Mouse (Mus musculus) liver, embryonic 11.5 days (tissue): ENCODE results near the gene Zfp326. TPM values are rescaled to one million over a fixed set of nuclear protein-coding genes. Genes with fewer than 3 reads are reported as not detected.

Experiments used
- ATAC-seq: fragments of 200-750 bp; cut with Nextera tagmentation; replicated peaks from 2 replicates; pipeline ENCODE4 v1.8.0; 2017; ENCODE audit warnings: moderate number of reproducible peaks, mild to moderate bottlenecking, moderate TSS enrichment, moderate library complexity; ENCODE audit not compliant: low FRiP score
- DNase-seq: peaks from one replicate; pipeline ENCODE4 v3.0.0-alpha.2; 2017; ENCODE audit warnings: low spot score
- H3K27ac ChIP-seq: fragments of 300-500 bp; sonication (generic); 2 replicates; pipeline ENCODE4 v1.5.1; 2014; ENCODE audit warnings: mild to moderate bottlenecking, low read depth, low read length, control low read depth
- H3K27me3 ChIP-seq: fragments of 300-500 bp; sonication (generic); replicated peaks from 2 replicates; pipeline ENCODE4 v1.6.1; 2014; ENCODE audit warnings: low read length, mixed read lengths; ENCODE audit not compliant: control insufficient read depth, insufficient read depth
- H3K36me3 ChIP-seq: fragments of 300-500 bp; sonication (generic); 2 replicates; pipeline ENCODE4 v1.6.1; 2014; ENCODE audit warnings: mild to moderate bottlenecking, low read length, moderate library complexity, mixed read lengths; ENCODE audit not compliant: control insufficient read depth, insufficient read depth
- H3K4me1 ChIP-seq: fragments of 300-500 bp; sonication (generic); replicated peaks from 2 replicates; pipeline ENCODE4 v1.6.1; 2014; ENCODE audit warnings: low read length, mixed read lengths; ENCODE audit not compliant: control insufficient read depth, insufficient read depth
- H3K4me2 ChIP-seq: fragments of 300-500 bp; sonication (generic); 2 replicates; pipeline ENCODE4 v1.6.1; 2014; ENCODE audit warnings: mild to moderate bottlenecking, control low read depth, moderate library complexity
- H3K4me3 ChIP-seq: fragments of 300-500 bp; sonication (generic); 2 replicates; pipeline ENCODE4 v1.5.1; 2014; ENCODE audit warnings: low read depth, low read length, control low read depth
- H3K9ac ChIP-seq: fragments of 300-500 bp; sonication (generic); 2 replicates; pipeline ENCODE4 v1.6.1; 2014; ENCODE audit warnings: low read depth, low read length, control low read depth
- H3K9me3 ChIP-seq: fragments of 300-500 bp; sonication (generic); 2 replicates; pipeline ENCODE4 v1.6.1; 2016; ENCODE audit warnings: low read length, inconsistent platforms, mixed read lengths; ENCODE audit not compliant: control insufficient read depth
- WGBS: fragments of 180-500 bp; shearing (Covaris S2); extraction: QIAGEN DNeasy Blood & Tissue Kit; methylation state at CpG from one replicate; pipeline ENCODE4 v1.1.7; 2014; 5-methylcytosine and 5-hydroxymethylcytosine counted together
- polyA plus RNA-seq: library from polyadenylated mRNA; unstranded; fragments of >200 nt; fragmentation: Nextera tagmentation; extraction: Ambion mirVana; gene quantifications from 2 replicates; pipeline ENCODE4 v1.2.1, GENCODE M21; 2014

The Zfp326 gene
- polyA plus RNA-seq, 1 experiment from 2014 or later, result 18.0 TPM

- Histone ChIP-seq H3K4me1 (no peaks in the 10 kb centered on the region), H3K4me3 (no peak overlapping the region), H3K9me3 (no peaks in the 10 kb centered on the region), H3K36me3 (no peaks in the 10 kb centered on the region), H3K4me2 (no peak overlapping the region), H3K27ac (no peak overlapping the region), H3K27me3 (no peaks in the 10 kb centered on the region), H3K9ac (no peak overlapping the region)
- 48% methylated on average over 10 of the region's 10 CpGs for WGBS
- DNase-seq (no peak), ATAC-seq (peak; percentile 57; the same call in 1 of the 2 replicates)
Measured at GRCm38 (mm10) chr5:105844044-105844753, 32.2 kb upstream of the Zfp326 start.

GRCm38 (mm10) chr5:105845041-105845440 is 31.3 kb upstream of the Zfp326 start:
- 0 out of 2 replicates have a peak, but pooled peaks cover 2% of the 10 kb centered on the region for H3K4me1 ChIP-seq
- H3K4me3 ChIP-seq, result no peak overlapping the region
- no peaks in the 10 kb centered on the region for H3K36me3 ChIP-seq
- 85% methylated on average over 2 of the region's 2 CpGs for WGBS
- DNase-seq, result no peak
- H3K27me3 ChIP-seq, result no peaks in the 10 kb centered on the region
- no peak for ATAC-seq
- H3K9me3 ChIP-seq, result no peaks in the 10 kb centered on the region
- H3K27ac ChIP-seq, result no peak overlapping the region
- no peak overlapping the region for H3K9ac ChIP-seq
- H3K4me2 ChIP-seq, result no peak overlapping the region

- Histone ChIP-seq H3K4me3 (no peak overlapping the region), H3K36me3 (no peaks in the 10 kb centered on the region)
Measured at GRCm38 (mm10) chr5:105847726-105848125, 28.6 kb upstream of the Zfp326 start.

GRCm38 (mm10) chr5:105849222-105849621 is 27.1 kb upstream of the Zfp326 start:
- Histone ChIP-seq H3K4me3 (no peak overlapping the region), H3K9me3 (no peaks in the 10 kb centered on the region), H3K4me1 (0 out of 2 replicates have a peak, but pooled peaks cover 2% of the 10 kb centered on the region), H3K27ac (no peak overlapping the region), H3K27me3 (no peaks in the 10 kb centered on the region), H3K36me3 (no peaks in the 10 kb centered on the region), H3K9ac (no peak overlapping the region), H3K4me2 (no peak overlapping the region)
- WGBS, result 57% methylated on average over 4 of the region's 4 CpGs
- no peak for DNase-seq
- no peak for ATAC-seq

More at GRCm38 (mm10) chr5:105847726-105848125, 28.6 kb upstream of the Zfp326 start:
- Histone ChIP-seq H3K9ac (no peak overlapping the region), H3K4me1 (0 out of 2 replicates have a peak, but pooled peaks cover 2% of the 10 kb centered on the region), H3K27ac (no peak overlapping the region), H3K27me3 (no peaks in the 10 kb centered on the region), H3K9me3 (no peaks in the 10 kb centered on the region), H3K4me2 (no peak overlapping the region)
- no peak for DNase-seq
- 86% methylated on average over 8 of the region's 8 CpGs for WGBS
- ATAC-seq, result no peak

- H3K9ac ChIP-seq, result no peak overlapping the region
- H3K36me3 ChIP-seq, result no peaks in the 10 kb centered on the region
- H3K4me3 ChIP-seq, result no peak overlapping the region
- no peak overlapping the region for H3K4me2 ChIP-seq
- 0 out of 2 replicates have a peak, but pooled peaks cover 2% of the 10 kb centered on the region for H3K4me1 ChIP-seq
- H3K9me3 ChIP-seq, result no peaks in the 10 kb centered on the region
- DNase-seq (no peak), ATAC-seq (no peak)
- no peaks in the 10 kb centered on the region for H3K27me3 ChIP-seq
- WGBS, result 48% methylated on average over 3 of the region's 3 CpGs
- H3K27ac ChIP-seq, result no peak overlapping the region
Measured at GRCm38 (mm10) chr5:105849643-105850042, 26.7 kb upstream of the Zfp326 start.

- 83% methylated on average over 9 of the region's 9 CpGs for WGBS
Measured at GRCm38 (mm10) chr5:105853271-105853670, 23.1 kb upstream of the Zfp326 start.

GRCm38 (mm10) chr5:105857486-105857885 is 18.9 kb upstream of the Zfp326 start:
- H3K4me3 ChIP-seq, result no peak overlapping the region
- no peak for DNase-seq
- H3K4me1 ChIP-seq, result peaks cover 19% of the 10 kb centered on the region
- no peaks in the 10 kb centered on the region for H3K9me3 ChIP-seq
- no peak for ATAC-seq
- 89% methylated on average over 5 of the region's 5 CpGs for WGBS
- no peaks in the 10 kb centered on the region for H3K27me3 ChIP-seq
- no peak overlapping the region for H3K27ac ChIP-seq
- H3K4me2 ChIP-seq, result no peak overlapping the region
- no peak overlapping the region for H3K9ac ChIP-seq
- H3K36me3 ChIP-seq, result no peaks in the 10 kb centered on the region

More at GRCm38 (mm10) chr5:105853271-105853670, 23.1 kb upstream of the Zfp326 start:
- Histone ChIP-seq H3K9ac (no peak overlapping the region), H3K27me3 (no peaks in the 10 kb centered on the region), H3K4me1 (0 out of 2 replicates have a peak, but pooled peaks cover 5% of the 10 kb centered on the region), H3K36me3 (no peaks in the 10 kb centered on the region), H3K27ac (no peak overlapping the region), H3K9me3 (no peaks in the 10 kb centered on the region), H3K4me3 (no peak overlapping the region), H3K4me2 (no peak overlapping the region)
- ATAC-seq (no peak), DNase-seq (no peak)

- Histone ChIP-seq H3K27ac (peak overlapping the region; percentile 75), H3K4me2 (no peak overlapping the region), H3K4me1 (peaks cover 19% of the 10 kb centered on the region), H3K27me3 (no peaks in the 10 kb centered on the region), H3K9ac (no peak overlapping the region), H3K9me3 (no peaks in the 10 kb centered on the region), H3K36me3 (no peaks in the 10 kb centered on the region), H3K4me3 (no peak overlapping the region)
- ATAC-seq (peak; percentile 57), DNase-seq (peak; percentile 31)
- WGBS, result 53% methylated on average over 8 of the region's 8 CpGs
Measured at GRCm38 (mm10) chr5:105858754-105859694, 17.3 kb upstream of the Zfp326 start.
